8 mouse cellular contexts compared by ENCODE assay signal in the genomic region with DNA sequence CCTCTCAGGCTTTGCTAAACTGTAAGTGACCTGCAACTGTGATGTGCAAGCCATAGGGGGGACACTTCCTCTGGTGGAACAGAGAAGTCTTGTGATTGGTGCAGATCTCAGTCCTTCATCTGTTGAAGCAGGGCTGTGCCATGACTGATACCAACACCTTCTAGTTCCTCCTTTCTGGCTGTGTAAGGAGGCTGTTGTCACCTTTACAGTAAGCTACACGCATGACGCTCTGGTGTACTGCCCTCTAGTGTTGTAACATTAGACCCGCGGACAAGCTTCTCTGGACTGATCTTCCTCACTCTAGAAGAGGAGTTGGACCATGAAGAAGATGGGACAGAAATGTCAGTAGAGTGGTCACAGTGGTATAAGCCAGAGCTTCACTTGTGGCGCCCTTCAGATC. TPM values are rescaled to one million over a fixed set of nuclear protein-coding genes. Genes with fewer than 3 reads are reported as not detected.
DNase-seq lines count a peak whose midpoint lies in the region; ATAC-seq and TF ChIP-seq lines count a peak whose summit lies in the region.

No protein-coding gene starts in this region.

- no peak overlapping the region for H3K9ac ChIP-seq in midbrain, embryonic 13.5 days (replicated peaks)

- no peaks in the 10 kb centered on the region for H3K4me1 ChIP-seq in midbrain, embryonic 13.5 days (replicated peaks)

- peak; percentile 55 for TF ChIP-seq CTCF in gastrocnemius, adult 2 months (IDR thresholded peaks at IDR 0.05)

- no peaks in the 10 kb centered on the region for H3K36me3 ChIP-seq in midbrain, embryonic 13.5 days

- WGBS in midbrain, embryonic 13.5 days: 61% methylated on average over 5 of the region's 5 CpGs

- H3K27ac ChIP-seq in gastrocnemius, adult 2 months: no peak overlapping the region
- no peak overlapping the region for H3K27ac ChIP-seq in midbrain, embryonic 13.5 days

- no peak for ATAC-seq in midbrain, embryonic 13.5 days

- H3K27me3 ChIP-seq in midbrain, embryonic 13.5 days: no peaks in the 10 kb centered on the region

- no peak overlapping the region for H3K4me3 ChIP-seq in gastrocnemius, adult 2 months
- no peak overlapping the region for H3K4me3 ChIP-seq in midbrain, embryonic 13.5 days (replicated peaks)

- intact Hi-C loops in gastrocnemius, adult 2 months (cut with DNase I): loop anchor here (5.0 to 10.0 kb wide), 2 partner anchors 116 to 316 kb away; no protein-coding TSS in a partner anchor

- H3K9me3 ChIP-seq in midbrain, embryonic 13.5 days: peaks cover 4% of the 10 kb centered on the region; the same call in 1 of the 2 replicates

- DNase-seq in gastrocnemius, adult 2 months: no peak
- DNase-seq in gastrocnemius, postnatal 10 days: no peak
- peak; percentile 34 to 39 for DNase-seq in B cell, adult 2 months
- DNase-seq in ZHBTc4 (ENCODE audit: low read depth, low spot score): peak; percentile 60
- DNase-seq in lung, postnatal 10 days: peak; percentile 29
- DNase-seq in layer of hippocampus, adult 9-11 months: no peak
- DNase-seq in ovary, postnatal 10 days (ENCODE audit: low spot score): no peak

- H3K4me2 ChIP-seq in midbrain, embryonic 13.5 days (replicated peaks): no peak overlapping the region

RNA-seq across cellular contexts. Expression of a gene that starts 18.6 kb away (rescaled TPM):
- total RNA-seq in gastrocnemius, adult 2 months (2021): 10 to 100 TPM; 20.0 to 25.0 TPM
- total RNA-seq in gastrocnemius, postnatal 10 days (2021): 10 to 100 TPM; 21.4 to 26.4 TPM
- 45.9 and 48.5 TPM in 2 replicates for polyA plus RNA-seq in midbrain, embryonic 13.5 days (2015; fragmentation: Nextera tagmentation; extraction: Ambion mirVana)

Comparison
In these comparisons a context has a peak if more than half of its experiments do, and no peak if none do; other contexts are left out.
1. DNase-seq: peak in B cell, adult 2 months (2 of 2), ZHBTc4 (single experiment) and lung, postnatal 10 days (single experiment); none in gastrocnemius, adult 2 months (single experiment), gastrocnemius, postnatal 10 days (single experiment), layer of hippocampus, adult 9-11 months (single experiment) and ovary, postnatal 10 days (single experiment).